Mouse (Mus musculus) thymus, adult 2 months (tissue): Measurements from ENCODE around the gene Klhl7. TPM values are rescaled to one million over a fixed set of nuclear protein-coding genes. Genes with fewer than 3 reads are reported as not detected.
A peak's percentile ranks its signal among the peaks of the same experiment; 100 is the strongest.

ENCODE experiments used
- DNase-seq: peaks from one replicate; pipeline ENCODE4 v3.0.0; 2021
- H3K27ac ChIP-seq: fragments of 200-500 bp; 2 replicates; pipeline ENCODE4 v1.5.1; 2012; ENCODE audit warnings: low read length, control low read depth; ENCODE audit not compliant: control insufficient read depth, insufficient read depth
- H3K27me3 ChIP-seq: fragments of 200-500 bp; 2 replicates; pipeline ENCODE4 v1.6.1; 2012; ENCODE audit warnings: mild to moderate bottlenecking, low read length, moderate library complexity, mixed read lengths; ENCODE audit not compliant: control insufficient read depth, insufficient read depth
- H3K36me3 ChIP-seq: fragments of 200-500 bp; 2 replicates; pipeline ENCODE4 v1.6.1; 2012; ENCODE audit warnings: mild to moderate bottlenecking, low read length, moderate library complexity; ENCODE audit not compliant: control insufficient read depth, insufficient read depth
- H3K4me1 ChIP-seq: fragments of 200-500 bp; replicated peaks from 2 replicates; pipeline ENCODE4 v1.6.1; 2012; ENCODE audit warnings: low read length; ENCODE audit not compliant: control insufficient read depth, insufficient read depth
- H3K4me3 ChIP-seq: fragments of 200-500 bp; 2 replicates; pipeline ENCODE4 v1.5.1; 2012; ENCODE audit warnings: mild to moderate bottlenecking, low read length, control low read depth, moderate library complexity; ENCODE audit not compliant: control insufficient read depth, insufficient read depth
- CTCF ChIP-seq: fragments of 200-500 bp; IDR thresholded peaks from 2 replicates; pipeline ENCODE4 v1.5.1; 2012; ENCODE audit warnings: mild to moderate bottlenecking, control low read depth, low read length, moderate library complexity, borderline replicate concordance; ENCODE audit not compliant: control insufficient read depth, poor library complexity, insufficient read depth; ENCODE audit errors: extremely low read depth
- POLR2A ChIP-seq: fragments of 200-500 bp; IDR thresholded peaks from 2 replicates; pipeline ENCODE4 v1.6.1; 2012; ENCODE audit warnings: mild to moderate bottlenecking, low read length, control low read depth, moderate library complexity; ENCODE audit not compliant: control insufficient read depth, poor library complexity, insufficient read depth; ENCODE audit errors: extremely low read depth
- WGBS: fragments of 180-500 bp; shearing (Covaris S2); methylation state at CpG from one replicate; pipeline ENCODE4 v1.1.7; 2018; 5-methylcytosine and 5-hydroxymethylcytosine counted together
- polyA plus RNA-seq: library from polyadenylated mRNA; depleted of rRNA; stranded (reverse); fragments of >200 nt; gene quantifications from 2 replicates; pipeline ENCODE4 v1.2.3, GENCODE M21; 2012

The Klhl7 gene
- polyA plus RNA-seq, 1 experiment: 2.7 TPM

GRCm38 (mm10) chr5:24164789-24165445 is 64.5 kb downstream of the Klhl7 start, which contains the start of gene Nupl2:
Gene Nupl2, plus strand, starts transcription at chr5:24164963.
- WGBS: under 1% methylated on average over 52 of the region's 52 CpGs
- Histone ChIP-seq H3K27ac (no peak within 1 kb of the TSS), H3K4me3 (peak within 1 kb of the TSS; percentile 83), H3K36me3 (no peaks in the 10 kb centered on the region), H3K4me1 (no peaks in the 10 kb centered on the region), H3K27me3 (no peaks in the 10 kb centered on the region)
- peak; percentile 90 for DNase-seq
- TF ChIP-seq CTCF (no peak), POLR2A (no peak)

DNA sequence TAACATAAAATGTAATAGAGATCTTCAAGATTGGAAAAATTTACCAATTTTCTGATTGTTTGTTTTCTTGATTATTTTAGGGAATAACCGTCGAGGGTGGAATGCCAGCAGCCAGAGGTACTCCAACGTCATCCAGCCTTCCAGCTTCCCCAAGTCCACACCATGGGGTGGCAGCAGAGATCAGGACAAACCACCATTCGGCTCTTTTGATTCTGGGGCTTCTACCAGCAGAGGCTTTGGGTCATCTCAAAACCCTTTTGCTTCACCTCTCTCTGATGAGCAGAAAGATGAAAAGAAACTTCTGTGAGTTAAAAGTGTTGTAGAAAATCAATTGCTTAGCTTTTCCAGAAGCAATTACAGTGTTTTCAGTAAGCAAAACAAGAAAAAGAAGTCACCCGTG is 66.9 kb downstream of the Klhl7 start:
- WGBS: 88% methylated on average over 5 of the region's 5 CpGs
- Histone ChIP-seq H3K27me3 (no peaks in the 10 kb centered on the region), H3K27ac (no peak overlapping the region), H3K4me3 (no peak overlapping the region), H3K36me3 (no peaks in the 10 kb centered on the region), H3K4me1 (no peaks in the 10 kb centered on the region)
- DNase-seq: no peak
- no peak for TF ChIP-seq CTCF
- TF ChIP-seq POLR2A: no peak

GRCm38 (mm10) chr5:24169881-24170280 is 69.5 kb downstream of the Klhl7 start:
- H3K4me3 ChIP-seq: no peak overlapping the region
- WGBS: 95% methylated on average over 6 of the region's 6 CpGs
- no peaks in the 10 kb centered on the region for H3K36me3 ChIP-seq
- H3K4me1 ChIP-seq: no peaks in the 10 kb centered on the region
- TF ChIP-seq CTCF: no peak
- TF ChIP-seq POLR2A: no peak
- DNase-seq: no peak
- H3K27ac ChIP-seq: no peak overlapping the region
- H3K27me3 ChIP-seq: no peaks in the 10 kb centered on the region

DNA sequence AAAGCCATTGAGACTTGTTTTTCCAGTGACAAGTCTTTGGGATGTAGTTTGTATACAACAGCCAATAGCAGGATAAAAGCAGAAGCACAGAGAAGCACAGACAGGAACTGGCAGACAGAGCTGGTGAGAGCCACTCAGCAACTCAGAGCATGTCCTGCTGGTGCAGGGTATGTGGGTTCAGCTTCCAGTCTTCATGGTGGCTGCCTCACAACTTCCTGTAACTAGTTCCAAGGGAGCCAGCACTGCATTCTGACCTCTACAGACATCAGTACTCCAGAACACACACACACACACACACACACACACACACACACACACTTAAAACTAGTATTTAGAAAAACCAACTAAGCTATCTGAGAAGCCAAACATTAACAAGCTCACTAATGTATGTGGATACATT is 71.7 kb downstream of the Klhl7 start:
- no peaks in the 10 kb centered on the region for H3K27me3 ChIP-seq
- no peak for DNase-seq
- no peak overlapping the region for H3K27ac ChIP-seq
- no peak overlapping the region for H3K4me3 ChIP-seq
- H3K4me1 ChIP-seq: no peaks in the 10 kb centered on the region
- no peaks in the 10 kb centered on the region for H3K36me3 ChIP-seq
- TF ChIP-seq CTCF (no peak), POLR2A (no peak)

GRCm38 (mm10) chr5:24181514-24182295 is 81.3 kb downstream of the Klhl7 start:
- Histone ChIP-seq H3K4me3 (no peak overlapping the region), H3K27me3 (no peaks in the 10 kb centered on the region), H3K36me3 (peaks cover 6% of the 10 kb centered on the region), H3K27ac (no peak overlapping the region; the same call in 1 of the 2 replicates), H3K4me1 (no peaks in the 10 kb centered on the region)
- TF ChIP-seq POLR2A (no peak), CTCF (no peak)
- 95% methylated on average over 16 of the region's 16 CpGs for WGBS
- DNase-seq: no peak

DNA sequence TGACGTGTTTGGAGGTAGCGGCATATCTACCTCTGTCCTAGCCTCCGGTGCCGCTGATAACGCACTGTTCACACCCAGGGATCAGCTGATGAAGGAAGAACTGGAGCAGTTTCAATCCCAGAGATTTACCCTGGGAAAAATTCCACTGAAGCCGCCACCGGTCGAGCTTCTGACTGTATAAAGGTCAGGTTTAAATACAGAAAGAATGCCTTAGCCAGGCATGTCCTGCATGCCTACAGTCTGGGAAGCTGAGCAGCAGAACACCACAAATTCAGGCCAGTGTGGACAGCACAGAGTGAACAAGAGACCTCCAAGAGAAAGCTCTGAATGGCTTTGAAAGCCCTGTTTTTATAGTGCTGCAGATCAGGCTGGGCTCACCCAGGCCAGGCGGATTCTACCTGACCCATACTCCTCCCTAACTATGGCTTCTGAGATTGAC is 81.9 kb downstream of the Klhl7 start:
- 97% methylated on average over 9 of the region's 9 CpGs for WGBS
- Histone ChIP-seq H3K4me1 (no peaks in the 10 kb centered on the region), H3K4me3 (no peak overlapping the region), H3K27ac (no peak overlapping the region), H3K36me3 (peaks cover 6% of the 10 kb centered on the region), H3K27me3 (no peaks in the 10 kb centered on the region)
- TF ChIP-seq POLR2A (no peak), CTCF (no peak)
- DNase-seq: no peak

- Histone ChIP-seq H3K27ac (no peak overlapping the region), H3K4me3 (no peak overlapping the region), H3K4me1 (no peaks in the 10 kb centered on the region), H3K27me3 (no peaks in the 10 kb centered on the region), H3K36me3 (peaks cover 6% of the 10 kb centered on the region)
- no peak for TF ChIP-seq POLR2A
- no peak for TF ChIP-seq CTCF
- WGBS: 95% methylated on average over 6 of the region's 6 CpGs
- no peak for DNase-seq
These were observed 82.7 kb downstream of the Klhl7 start for GRCm38 (mm10) chr5:24183096-24183495.
